Mouse (Mus musculus) 3T3-L1 (cell line): ENCODE data around the gene Cntn1.

Experiments
- DNase-seq: peaks from one replicate; pipeline ENCODE4 v3.0.0-alpha.2; 2015; ENCODE audit warnings: low read depth, low spot score

Gene Cntn1

DNA sequence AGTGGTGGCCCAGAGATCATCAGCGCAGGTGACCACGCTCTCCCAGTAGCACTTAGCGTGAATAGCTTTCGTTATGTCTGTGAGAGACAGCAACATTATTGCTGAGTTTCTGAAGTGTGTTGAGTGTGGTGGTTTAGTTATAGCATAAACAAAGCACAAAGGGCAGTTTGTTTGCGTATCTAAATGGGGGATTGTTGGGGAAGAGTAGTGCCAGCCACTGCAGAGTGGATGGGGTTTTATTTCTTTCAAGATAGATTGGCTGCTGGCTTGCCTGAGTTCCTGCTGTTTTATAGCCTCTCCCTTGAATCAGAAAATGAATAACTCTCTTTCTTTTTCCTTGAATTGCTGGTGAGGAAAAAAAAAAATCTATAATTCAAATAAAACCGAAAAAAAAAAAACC, 86.1 kb downstream of the Cntn1 start:
- no peak for DNase-seq

- DNase-seq, result no peak
These were observed 91.0 kb downstream of the Cntn1 start for GRCm38 (mm10) chr15:92141972-92142371.

DNA sequence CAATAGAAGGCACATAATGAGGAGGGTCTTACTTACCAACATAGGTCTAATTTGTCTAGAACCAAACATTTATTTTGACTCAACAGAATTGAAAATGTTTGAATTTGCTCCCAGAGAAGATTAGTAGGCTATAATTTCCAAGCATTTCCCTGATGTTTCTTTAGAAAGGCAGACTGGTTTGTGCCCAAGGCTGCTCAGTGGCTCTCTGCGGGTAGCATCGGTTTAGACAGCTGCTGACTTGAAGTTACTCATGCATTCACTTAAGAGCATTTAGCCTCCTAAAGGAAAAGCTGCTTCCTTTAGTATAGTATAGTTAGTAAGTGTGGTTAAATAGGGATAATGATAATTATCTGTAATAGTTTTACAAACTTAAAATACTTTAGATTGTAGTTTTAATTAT, 104.0 kb downstream of the Cntn1 start:
- DNase-seq, result no peak

DNA sequence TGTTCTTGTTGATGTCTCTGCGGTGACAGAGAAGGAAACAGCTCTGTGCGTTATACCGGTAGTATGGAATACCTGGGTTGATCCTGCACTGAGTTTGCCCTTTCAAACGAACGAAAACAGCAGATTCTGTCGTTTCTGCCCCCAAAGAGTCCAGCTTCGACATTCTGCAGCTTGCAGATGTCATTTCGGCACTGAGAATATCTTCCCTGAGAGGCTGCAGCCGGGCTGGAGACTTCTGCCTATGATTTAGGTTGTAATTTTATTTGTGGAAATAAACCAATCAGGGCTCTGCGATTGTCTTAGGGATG, 109.8 kb downstream of the Cntn1 start:
- DNase-seq, result no peak

- no peak for DNase-seq
These were observed 110.4 kb downstream of the Cntn1 start for GRCm38 (mm10) chr15:92161163-92162025.

DNA sequence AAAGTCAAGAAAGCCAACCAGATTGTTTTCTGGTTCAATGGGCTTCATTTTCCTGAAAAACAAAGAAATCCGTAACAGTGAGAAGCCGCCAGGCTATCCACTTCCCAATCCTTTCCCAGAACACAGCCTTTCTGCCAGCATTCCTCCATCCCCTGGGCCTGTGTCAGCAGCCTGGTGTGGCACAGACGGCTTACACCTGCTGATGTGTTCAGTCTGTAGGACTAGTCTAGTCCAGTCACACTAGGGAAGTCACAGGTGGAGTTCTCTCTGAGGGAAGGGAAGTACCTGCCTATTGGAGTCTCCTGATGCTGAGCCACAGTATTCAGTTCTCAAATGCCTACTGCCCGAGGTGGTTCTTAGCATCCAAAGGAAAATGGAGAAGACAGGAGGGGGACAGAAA, 111.9 kb downstream of the Cntn1 start:
- DNase-seq, result no peak

- no peak for DNase-seq
These were observed 113.2 kb downstream of the Cntn1 start for GRCm38 (mm10) chr15:92164127-92164526.

GRCm38 (mm10) chr15:92166266-92166665, 115.3 kb downstream of the Cntn1 start:
- DNase-seq, result no peak

GRCm38 (mm10) chr15:92175739-92176138, 124.8 kb downstream of the Cntn1 start:
- DNase-seq, result no peak

- DNase-seq, result no peak
These were observed 126.4 kb downstream of the Cntn1 start for GRCm38 (mm10) chr15:92177413-92177812.

DNA sequence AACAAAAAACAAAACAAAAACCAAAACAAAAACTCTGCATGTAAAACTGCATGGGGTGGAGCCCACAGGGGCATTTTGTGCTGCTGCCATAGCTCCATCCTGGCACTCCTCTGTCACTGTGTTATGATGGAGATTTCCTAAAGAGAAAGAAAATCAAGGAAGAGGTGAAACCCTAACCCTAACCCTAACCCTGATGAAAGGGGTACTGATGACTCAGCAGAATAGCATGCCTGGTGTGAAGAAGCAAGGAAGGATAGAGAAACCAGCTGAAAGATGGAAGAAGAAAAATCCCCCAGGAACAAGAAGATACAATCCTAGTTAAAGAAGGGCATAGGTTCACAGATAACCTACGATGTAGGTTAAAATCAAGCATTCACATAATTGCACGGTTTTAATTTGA, 134.5 kb downstream of the Cntn1 start:
- no peak for DNase-seq

DNA sequence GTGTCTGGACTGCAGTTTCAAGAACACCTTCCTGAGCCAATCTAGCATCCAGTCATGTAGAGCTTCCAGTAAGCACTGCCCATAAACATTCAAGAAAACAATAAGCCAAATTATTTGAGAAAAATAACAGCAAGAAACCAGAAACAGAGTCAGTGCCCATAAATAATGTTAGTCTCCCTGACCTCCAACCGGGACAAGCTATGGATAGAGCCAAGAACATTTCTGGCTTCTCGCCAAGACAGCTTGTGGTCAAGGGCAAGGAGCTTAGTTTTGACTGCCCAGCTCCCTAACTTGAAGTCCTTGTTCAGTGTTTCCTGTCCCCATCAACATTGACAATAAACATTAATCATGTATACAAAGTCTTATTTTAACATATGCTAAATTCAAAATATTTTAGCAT, 139.0 kb downstream of the Cntn1 start:
- peak; percentile 7 for DNase-seq

- DNase-seq, result no peak
These were observed 149.5 kb downstream of the Cntn1 start for GRCm38 (mm10) chr15:92200326-92200985.

DNA sequence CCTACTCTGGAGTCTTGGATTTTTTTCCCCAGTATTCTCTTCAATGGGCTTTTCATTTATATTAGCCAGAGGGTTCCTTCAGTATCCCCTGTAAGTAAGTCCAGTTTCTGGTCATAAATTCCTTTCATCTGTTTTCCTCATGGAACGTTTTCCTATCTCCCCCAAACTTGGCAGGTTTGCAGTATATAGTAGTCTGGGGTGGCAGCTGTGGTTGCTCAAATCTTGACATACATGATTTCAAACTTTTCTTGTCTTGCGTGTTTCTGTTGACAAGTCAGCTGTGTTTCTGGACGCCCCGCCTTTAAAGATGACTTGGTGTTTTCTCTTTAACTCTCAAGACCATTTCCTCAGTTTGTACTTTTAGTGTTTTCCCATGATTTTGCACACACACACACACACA, 155.7 kb downstream of the Cntn1 start:
- no peak for DNase-seq

DNA sequence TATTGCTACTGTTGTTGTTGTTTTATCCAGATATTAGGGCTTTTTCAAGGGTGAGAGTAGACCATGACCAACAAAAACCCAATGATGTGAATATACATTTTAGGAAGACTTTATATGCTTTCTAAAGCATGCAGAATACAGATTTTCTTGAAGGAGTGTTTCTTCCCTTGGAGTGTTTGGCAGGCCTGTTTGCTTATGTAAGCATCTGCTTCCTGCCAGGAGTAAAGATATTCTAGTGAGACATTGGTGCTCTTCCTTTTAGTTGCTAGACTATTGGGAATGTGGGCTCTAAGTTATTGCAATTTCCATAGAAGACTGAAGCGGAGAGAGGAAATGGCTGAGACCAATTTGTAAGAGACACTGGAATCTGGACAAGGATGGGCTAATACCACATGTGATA, 158.8 kb downstream of the Cntn1 start:
- no peak for DNase-seq

DNA sequence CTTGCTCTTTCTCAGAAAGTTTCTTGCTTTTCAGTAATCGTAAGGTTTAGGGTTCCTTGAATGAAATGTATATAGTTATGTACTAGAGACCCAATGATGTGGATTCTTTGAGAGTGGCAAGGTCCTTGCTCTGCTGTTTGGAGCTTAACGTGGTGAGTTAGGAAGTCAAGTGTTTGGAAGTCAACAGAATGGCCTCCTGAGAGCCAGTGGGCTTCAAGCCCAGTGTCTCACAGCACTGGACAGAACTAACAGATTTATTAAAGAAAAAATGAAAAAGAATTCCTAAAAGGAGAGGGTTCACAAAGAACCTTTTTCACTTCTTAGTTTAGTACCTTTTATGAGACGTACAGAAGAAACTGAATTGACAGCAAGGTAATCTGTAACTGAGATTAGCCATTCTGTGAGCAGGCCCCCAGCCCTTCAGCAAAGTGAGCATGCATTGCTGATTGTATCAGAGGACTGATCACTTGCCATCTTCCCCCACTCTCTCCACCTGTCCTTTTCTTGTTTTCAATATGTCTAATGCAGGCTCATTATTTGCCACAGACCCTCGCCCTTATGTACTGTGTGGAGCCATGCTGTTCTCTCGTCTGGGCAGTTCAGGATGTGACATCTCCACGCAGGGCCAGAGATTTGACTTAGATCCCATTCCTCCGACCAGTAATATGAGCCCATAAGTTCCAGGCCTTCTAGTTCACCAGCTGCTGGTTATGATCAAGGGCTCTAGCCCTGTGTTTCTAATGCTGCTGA, 159.7 kb downstream of the Cntn1 start:
- DNase-seq, result no peak

DNA sequence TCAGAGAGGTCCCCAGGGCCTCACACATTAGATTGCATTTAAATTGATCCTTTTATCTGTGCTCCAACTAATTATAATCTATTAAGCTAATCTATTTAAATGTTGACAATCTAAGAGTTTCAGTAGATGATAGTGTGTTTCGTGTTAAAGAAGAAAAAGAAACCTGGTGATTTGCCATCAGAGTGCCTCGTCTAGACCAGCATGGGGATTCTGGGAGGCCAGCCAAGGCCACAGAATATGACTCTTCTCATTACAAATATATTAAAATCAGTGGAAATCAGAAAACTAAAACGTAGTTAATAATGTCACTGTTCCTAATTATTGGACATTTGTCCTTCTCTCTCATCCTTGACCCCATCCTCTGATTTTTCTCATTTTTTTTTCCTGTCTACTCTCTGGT, 164.9 kb downstream of the Cntn1 start:
- no peak for DNase-seq

DNA sequence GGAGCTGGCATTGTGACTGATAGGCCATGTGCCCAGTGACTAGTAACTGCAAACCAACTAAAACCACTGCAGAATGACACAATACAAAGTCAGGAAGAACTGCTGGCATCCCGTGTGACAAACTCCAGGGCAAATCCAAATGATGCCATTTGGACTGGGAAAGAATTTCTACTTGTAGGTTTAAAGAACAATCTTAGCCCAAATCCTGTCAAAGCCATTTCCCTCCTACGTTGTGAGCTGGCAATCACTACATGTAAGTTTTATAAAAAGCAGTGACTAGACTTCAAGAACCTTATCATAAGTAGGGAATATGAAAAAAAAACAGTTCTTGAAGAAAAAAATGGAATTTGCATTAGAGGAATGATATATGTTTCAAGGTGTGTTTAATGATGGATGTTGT, 170.5 kb downstream of the Cntn1 start:
- no peak for DNase-seq

DNA sequence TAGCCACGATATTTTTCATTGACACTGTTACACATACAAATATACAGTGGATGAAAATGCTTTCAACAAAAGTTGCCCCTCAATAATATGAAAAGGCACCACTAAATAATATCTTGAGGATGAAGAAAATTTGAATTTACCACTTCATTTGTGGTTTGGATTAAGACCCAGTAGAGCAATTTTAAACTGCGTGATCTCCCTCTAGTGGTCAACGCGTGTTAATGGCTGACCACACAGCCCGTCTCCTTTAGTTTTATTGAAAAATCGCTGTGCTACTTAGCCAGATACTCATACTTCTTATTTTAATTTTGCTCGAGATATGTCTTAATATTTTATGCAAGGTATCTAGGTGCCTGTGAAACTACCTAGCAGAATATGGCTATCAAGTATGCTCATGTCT, 180.4 kb downstream of the Cntn1 start:
- DNase-seq, result peak; percentile 64

DNA sequence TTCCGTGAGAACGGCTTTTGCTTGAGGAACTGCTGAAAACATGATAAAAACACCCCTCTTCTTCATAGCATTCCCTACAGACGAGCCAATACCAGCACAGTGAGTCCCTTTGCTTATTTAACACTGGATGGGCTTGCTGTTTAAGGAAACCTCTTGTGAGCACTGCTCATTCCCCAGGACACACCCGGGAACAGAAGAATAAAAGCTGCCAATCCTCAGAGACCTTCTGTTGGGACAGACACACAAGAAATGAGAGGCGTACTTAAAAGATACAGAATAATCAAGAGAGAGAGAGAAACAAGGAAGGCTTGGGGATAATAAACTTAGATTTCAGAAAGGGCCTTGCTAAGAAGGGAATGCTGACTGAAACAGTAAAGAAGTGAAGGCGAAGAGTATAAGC, 184.9 kb downstream of the Cntn1 start:
- no peak for DNase-seq

DNA sequence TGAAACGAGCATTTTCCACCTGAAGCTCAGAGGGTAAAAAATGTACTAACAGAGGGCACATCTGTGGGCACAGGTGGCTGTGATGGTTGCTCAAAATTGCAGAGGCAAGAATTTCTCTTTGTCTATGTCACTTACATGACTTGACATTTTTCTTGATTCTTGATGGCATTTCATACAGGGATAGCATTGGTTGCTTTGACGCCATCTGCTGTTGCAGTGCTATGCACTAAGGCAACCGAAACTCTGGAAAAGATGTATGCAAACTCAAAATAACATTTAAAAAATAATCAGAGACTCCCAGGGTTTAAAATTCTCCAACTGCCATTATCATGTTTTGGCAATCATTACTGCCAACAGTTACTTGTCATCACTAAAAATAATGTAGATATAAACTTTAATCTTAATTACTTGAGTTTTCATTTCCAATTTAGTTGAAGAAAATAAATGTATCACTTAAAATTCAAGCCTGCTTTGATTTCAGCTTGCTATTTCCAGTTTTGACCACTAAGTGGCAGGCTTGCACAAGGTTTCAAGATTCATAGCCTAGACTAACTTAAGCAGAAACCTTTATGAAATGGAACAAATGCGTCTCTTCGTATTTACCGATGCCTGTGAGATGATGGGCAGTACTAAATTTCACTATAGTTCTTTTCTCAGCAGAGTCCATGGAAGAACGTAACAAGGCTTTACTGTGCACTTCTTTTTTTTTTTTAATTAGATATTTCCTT, 214.2 kb downstream of the Cntn1 start:
- peak; percentile 76 for DNase-seq

DNA sequence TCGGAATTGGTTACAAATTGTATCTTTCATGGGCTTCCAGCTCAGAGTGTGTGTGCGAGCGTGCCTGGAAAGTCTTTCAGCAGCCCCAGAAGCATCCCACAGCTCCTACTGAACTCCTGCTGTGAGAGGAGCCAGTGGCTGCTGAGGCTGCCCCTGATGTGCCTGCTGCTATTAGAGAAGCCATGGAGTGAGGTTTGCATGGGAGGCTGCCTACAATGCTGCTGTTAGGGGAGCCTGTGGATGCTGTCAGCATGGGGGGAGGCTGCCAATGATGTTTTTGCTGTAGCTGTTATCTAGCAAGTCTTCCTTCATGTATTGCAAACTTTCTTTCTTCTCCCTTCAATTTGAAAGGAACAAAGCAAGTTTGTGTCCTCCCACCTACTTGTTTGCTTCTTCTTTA, 217.4 kb downstream of the Cntn1 start:
- no peak for DNase-seq
